Mouse (Mus musculus) E14TG2a.4 (cell line): ENCODE measurements at regions not wholly inside any gene's neighbourhood (a gene's known extent, or its start where the extent isn't known, plus 50 kb on each side); places are given as distances from the start of the nearest gene placed in this dataset.

Experiments used
- H3K27me3 ChIP-seq: 2 replicates; pipeline ENCODE4 v1.6.1; 2014; ENCODE audit warnings: low read length, control low read depth; ENCODE audit not compliant: insufficient read depth
- H3K36me3 ChIP-seq: 2 replicates; pipeline ENCODE4 v1.6.1; 2014; ENCODE audit warnings: low read length, control low read depth; ENCODE audit not compliant: insufficient read depth
- H3K4me1 ChIP-seq: replicated peaks from 2 replicates; pipeline ENCODE4 v1.6.1; 2014; ENCODE audit warnings: low read depth, low read length, control low read depth
- H3K4me3 ChIP-seq: replicated peaks from 2 replicates; pipeline ENCODE4 v1.5.1; 2014; ENCODE audit warnings: mild to moderate bottlenecking, low read length
- H3K9me3 ChIP-seq: 2 replicates; pipeline ENCODE4 v1.6.1; 2014; ENCODE audit warnings: low read length, control low read depth
- CTCF ChIP-seq: conservative IDR thresholded peaks from 2 replicates; pipeline ENCODE4 v1.5.1; 2014; ENCODE audit warnings: low read length
- NANOG ChIP-seq: IDR thresholded peaks from 2 replicates; pipeline ENCODE4 v1.6.1; 2014; ENCODE audit warnings: borderline replicate concordance, low read length, mixed read lengths
- POU5F1 ChIP-seq: IDR thresholded peaks from 2 replicates; pipeline ENCODE4 v1.6.1; 2014; ENCODE audit warnings: low read length, borderline replicate concordance

DNA sequence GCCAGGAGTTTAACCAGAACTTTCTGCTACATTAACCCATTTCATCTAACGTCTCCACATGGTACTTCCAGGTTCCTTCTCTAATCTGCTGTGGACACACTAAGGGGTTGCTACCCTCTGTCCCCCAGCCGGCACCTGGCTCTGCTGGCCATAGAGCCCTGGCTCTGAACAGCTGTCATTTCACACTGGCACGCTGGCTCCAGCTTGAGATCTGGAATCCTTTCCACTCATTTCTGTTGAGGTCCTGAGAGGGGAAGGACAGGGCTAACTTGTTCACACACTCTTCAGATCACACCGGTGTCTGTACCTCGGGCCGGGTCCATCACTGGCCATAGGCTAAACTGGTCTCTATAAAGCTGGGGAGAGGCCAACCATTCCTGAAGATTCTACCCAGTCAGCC lies 226.6 kb upstream of the Zfp637 start:
- H3K27me3 ChIP-seq: no peaks in the 10 kb centered on the region
- peaks cover 10% of the 10 kb centered on the region; the same call in 1 of the 2 replicates for H3K9me3 ChIP-seq
- H3K36me3 ChIP-seq: no peaks in the 10 kb centered on the region
- no peak overlapping the region for H3K4me3 ChIP-seq
- TF ChIP-seq CTCF: no peak
- no peaks in the 10 kb centered on the region for H3K4me1 ChIP-seq

- no peaks in the 10 kb centered on the region for H3K36me3 ChIP-seq
- no peaks in the 10 kb centered on the region; the same call in 1 of the 2 replicates for H3K27me3 ChIP-seq
- H3K4me1 ChIP-seq: no peaks in the 10 kb centered on the region
- peaks cover 5% of the 10 kb centered on the region; the same call in 1 of the 2 replicates for H3K9me3 ChIP-seq
- no peak overlapping the region for H3K4me3 ChIP-seq
- no peak for TF ChIP-seq POU5F1
- TF ChIP-seq NANOG: no peak
- no peak for TF ChIP-seq CTCF
Observed at GRCm38 (mm10) chr6:117617168-117617567, 223.8 kb upstream of the Zfp637 start.

GRCm38 (mm10) chr6:117617951-117618350 lies 223.0 kb upstream of the Zfp637 start:
- H3K9me3 ChIP-seq: peaks cover 5% of the 10 kb centered on the region; the same call in 1 of the 2 replicates
- H3K4me1 ChIP-seq: no peaks in the 10 kb centered on the region
- H3K4me3 ChIP-seq: no peak overlapping the region
- H3K36me3 ChIP-seq: no peaks in the 10 kb centered on the region
- H3K27me3 ChIP-seq: no peaks in the 10 kb centered on the region; the same call in 1 of the 2 replicates
- TF ChIP-seq NANOG (no peak), CTCF (no peak), POU5F1 (no peak)

GRCm38 (mm10) chr6:117619606-117620005 lies 221.4 kb upstream of the Zfp637 start:
- TF ChIP-seq CTCF: no peak
- TF ChIP-seq NANOG: no peak
- no peak for TF ChIP-seq POU5F1

GRCm38 (mm10) chr6:117622446-117622845 lies 218.5 kb upstream of the Zfp637 start:
- Histone ChIP-seq H3K27me3 (no peaks in the 10 kb centered on the region; the same call in 1 of the 2 replicates), H3K4me1 (no peaks in the 10 kb centered on the region), H3K9me3 (peaks cover 18% of the 10 kb centered on the region; the same call in 1 of the 2 replicates), H3K4me3 (no peak overlapping the region), H3K36me3 (no peaks in the 10 kb centered on the region)
- TF ChIP-seq POU5F1: no peak
- no peak for TF ChIP-seq CTCF
- TF ChIP-seq NANOG: no peak

More at GRCm38 (mm10) chr6:117619606-117620005, 221.4 kb upstream of the Zfp637 start:
- peaks cover 5% of the 10 kb centered on the region; the same call in 1 of the 2 replicates for H3K9me3 ChIP-seq
- no peak overlapping the region for H3K4me3 ChIP-seq
- H3K4me1 ChIP-seq: no peaks in the 10 kb centered on the region
- no peaks in the 10 kb centered on the region for H3K36me3 ChIP-seq
- no peaks in the 10 kb centered on the region; the same call in 1 of the 2 replicates for H3K27me3 ChIP-seq

DNA sequence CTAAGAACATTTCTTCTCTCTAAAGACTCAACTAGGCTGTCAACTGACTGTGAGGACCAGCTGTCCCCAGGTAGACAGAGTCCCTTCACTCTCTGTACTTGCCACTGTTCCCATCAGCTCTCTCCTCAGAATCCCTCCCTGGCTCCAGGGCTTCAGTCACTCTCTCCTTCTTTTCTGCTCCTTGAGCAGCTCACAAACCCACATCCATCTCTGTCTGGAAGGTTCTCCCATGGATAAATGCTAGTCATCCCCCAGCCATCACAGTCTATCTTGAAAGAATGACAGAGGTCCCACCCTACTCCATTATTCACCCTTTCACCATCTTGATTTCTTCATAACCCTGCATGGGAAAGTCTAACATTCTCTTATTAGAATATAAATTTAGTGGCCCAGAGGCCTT lies 218.0 kb upstream of the Zfp637 start:
- Histone ChIP-seq H3K4me3 (no peak overlapping the region), H3K27me3 (no peaks in the 10 kb centered on the region; the same call in 1 of the 2 replicates), H3K4me1 (no peaks in the 10 kb centered on the region), H3K9me3 (peaks cover 18% of the 10 kb centered on the region; the same call in 1 of the 2 replicates), H3K36me3 (no peaks in the 10 kb centered on the region)
- TF ChIP-seq CTCF (no peak), NANOG (no peak), POU5F1 (no peak)

DNA sequence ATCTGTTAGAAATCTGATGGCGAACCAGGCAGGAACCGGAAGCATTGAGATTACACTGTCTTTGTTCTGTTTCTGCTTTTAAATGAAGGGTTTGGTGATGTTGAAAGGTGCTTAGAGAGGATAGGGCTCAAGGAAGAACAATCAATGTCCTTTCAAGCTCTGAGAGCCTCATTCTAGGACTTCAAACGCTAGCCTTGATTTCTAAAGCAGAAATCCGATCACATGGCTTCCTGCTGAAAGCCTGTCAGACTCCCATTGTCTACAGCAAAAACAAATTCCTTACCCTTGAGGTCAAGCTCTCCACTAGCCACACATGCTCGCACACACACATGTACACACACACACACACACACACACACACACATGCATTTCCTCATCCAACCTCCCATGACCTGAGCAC lies 215.3 kb upstream of the Zfp637 start:
- Histone ChIP-seq H3K9me3 (peaks cover 21% of the 10 kb centered on the region), H3K36me3 (no peaks in the 10 kb centered on the region), H3K27me3 (no peaks in the 10 kb centered on the region; the same call in 1 of the 2 replicates), H3K4me1 (no peaks in the 10 kb centered on the region), H3K4me3 (no peak overlapping the region)
- no peak for TF ChIP-seq CTCF
- no peak; the same call in 1 of the 2 replicates for TF ChIP-seq NANOG
- no peak for TF ChIP-seq POU5F1

DNA sequence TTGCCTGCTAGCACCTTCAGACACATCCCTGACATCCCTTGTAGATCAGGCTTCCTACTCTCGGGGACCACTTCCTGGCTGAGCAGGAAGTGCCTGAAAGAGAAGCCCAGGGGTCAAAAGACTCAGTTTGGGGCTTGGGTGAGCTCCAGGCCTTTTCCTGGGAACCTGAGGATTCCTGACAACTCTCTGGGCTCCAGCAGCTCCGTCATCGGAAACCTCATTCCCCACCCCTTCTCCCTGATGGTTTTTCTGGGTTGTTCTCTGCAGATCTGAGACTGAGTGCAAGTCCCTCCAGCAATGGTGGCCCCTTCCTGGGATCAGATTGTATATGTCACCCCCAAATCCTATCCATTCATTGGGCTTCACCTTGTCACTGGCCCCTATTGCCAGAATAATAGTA lies 213.5 kb upstream of the Zfp637 start:
- Histone ChIP-seq H3K4me3 (no peak overlapping the region), H3K4me1 (no peaks in the 10 kb centered on the region), H3K9me3 (peaks cover 35% of the 10 kb centered on the region), H3K36me3 (no peaks in the 10 kb centered on the region), H3K27me3 (no peaks in the 10 kb centered on the region)
- TF ChIP-seq NANOG: no peak
- no peak for TF ChIP-seq POU5F1
- TF ChIP-seq CTCF: no peak

GRCm38 (mm10) chr6:117646628-117647027 lies 194.4 kb upstream of the Zfp637 start:
- H3K4me3 ChIP-seq: no peak overlapping the region
- no peaks in the 10 kb centered on the region for H3K27me3 ChIP-seq
- H3K4me1 ChIP-seq: no peaks in the 10 kb centered on the region
- H3K36me3 ChIP-seq: no peaks in the 10 kb centered on the region
- TF ChIP-seq POU5F1 (no peak), NANOG (no peak), CTCF (no peak)
- H3K9me3 ChIP-seq: 0 out of 2 replicates have a peak, but pooled peaks cover 4% of the 10 kb centered on the region
